Mouse (Mus musculus): ENCODE results near the gene Myh6.

- TF ChIP-seq POLR2A (IDR thresholded peaks at IDR 0.05; ENCODE audit: extremely low read depth, insufficient read depth, low read length) (no peak), CTCF (IDR thresholded peaks at IDR 0.05; ENCODE audit: extremely low read depth, insufficient read depth, low read length) (no peak)
Measured at GRCm38 (mm10) chr14:54927296-54927695, 39.4 kb downstream of the Myh6 start.

Data from cortical plate, adult 2 months (tissue).